Mouse (Mus musculus) cortical plate, adult 2 months (tissue): ENCODE measurements around the gene Zbtb16. TPM values are rescaled to one million over a fixed set of nuclear protein-coding genes. Genes with fewer than 3 reads are reported as not detected.
A peak's percentile ranks its signal among the peaks of the same experiment; 100 is the strongest.

Experiments
- H3K27ac ChIP-seq: fragments of 200-500 bp; 2 replicates; pipeline ENCODE4 v1.5.1; 2012; ENCODE audit warnings: low read length, control low read depth, inconsistent platforms; ENCODE audit not compliant: insufficient read depth
- H3K4me1 ChIP-seq: fragments of 200-500 bp; 2 replicates; pipeline ENCODE4 v1.6.1; 2011; ENCODE audit warnings: low read length; ENCODE audit not compliant: control insufficient read depth, insufficient read depth
- H3K4me3 ChIP-seq: fragments of 200-500 bp; 2 replicates; pipeline ENCODE4 v1.5.1; 2011; ENCODE audit warnings: mild to moderate bottlenecking, low read length, control low read depth; ENCODE audit not compliant: insufficient read depth
- CTCF ChIP-seq: fragments of 200-500 bp; IDR thresholded peaks from 2 replicates; pipeline ENCODE4 v1.5.1; 2011; ENCODE audit warnings: mild to moderate bottlenecking, control low read depth, low read length; ENCODE audit not compliant: insufficient read depth; ENCODE audit errors: extremely low read depth
- POLR2A ChIP-seq: fragments of 200-500 bp; IDR thresholded peaks from 2 replicates; pipeline ENCODE4 v1.6.1; 2011; ENCODE audit warnings: mild to moderate bottlenecking, low read length, control low read depth; ENCODE audit not compliant: insufficient read depth; ENCODE audit errors: extremely low read depth
- polyA plus RNA-seq: library from polyadenylated mRNA; depleted of rRNA; stranded (reverse); fragments of >200 nt; gene quantifications from 2 replicates; pipeline ENCODE4 v1.2.3, GENCODE M21; 2012

Gene Zbtb16
- polyA plus RNA-seq, 1 experiment, result 22.0 TPM

DNA sequence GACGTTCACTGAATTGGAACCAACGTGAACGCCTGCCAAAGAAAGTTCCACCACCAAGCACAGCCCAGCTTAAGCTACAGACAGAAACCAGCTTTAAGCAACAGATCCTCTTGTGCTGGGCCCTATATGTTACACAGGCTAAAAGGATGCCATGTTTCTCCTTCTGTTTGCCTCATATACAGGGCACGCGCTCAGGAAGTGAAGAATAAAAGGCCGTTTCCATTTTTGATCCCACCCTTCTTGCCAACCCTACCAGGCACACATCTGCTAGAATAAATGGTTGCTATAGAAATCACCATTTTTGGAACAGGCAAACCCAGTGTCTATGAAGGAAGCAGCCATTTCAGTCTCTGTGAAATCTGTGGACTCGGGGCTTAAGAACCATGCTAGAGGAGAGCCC is 59.8 kb downstream of the Zbtb16 start:
- Histone ChIP-seq H3K4me3 (no peak overlapping the region), H3K27ac (peak overlapping the region; percentile 87), H3K4me1 (peaks cover 9% of the 10 kb centered on the region)
- TF ChIP-seq CTCF, result no peak

DNA sequence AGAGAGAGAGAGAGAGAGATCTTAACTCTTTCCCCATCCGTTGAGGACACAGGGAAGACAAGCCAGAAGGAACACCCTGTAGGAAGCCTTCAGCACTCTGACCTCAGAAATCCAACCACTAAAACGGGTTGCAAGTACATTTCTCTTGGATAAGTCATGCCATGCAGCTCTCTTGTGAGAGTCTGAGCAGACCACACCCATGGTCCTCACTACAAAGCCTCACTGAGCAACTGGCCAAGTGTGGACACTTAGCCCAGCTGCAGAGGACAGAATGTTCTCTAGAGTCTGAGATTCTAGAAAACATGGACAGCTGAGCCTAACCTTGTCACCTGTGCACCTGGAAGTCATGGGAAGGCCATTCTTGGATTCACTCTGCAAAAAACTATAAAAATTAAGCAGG is 60.5 kb downstream of the Zbtb16 start:
- TF ChIP-seq CTCF (no peak), POLR2A (no peak)
- Histone ChIP-seq H3K4me3 (no peak overlapping the region), H3K27ac (peak overlapping the region; percentile 87), H3K4me1 (peaks cover 9% of the 10 kb centered on the region)

DNA sequence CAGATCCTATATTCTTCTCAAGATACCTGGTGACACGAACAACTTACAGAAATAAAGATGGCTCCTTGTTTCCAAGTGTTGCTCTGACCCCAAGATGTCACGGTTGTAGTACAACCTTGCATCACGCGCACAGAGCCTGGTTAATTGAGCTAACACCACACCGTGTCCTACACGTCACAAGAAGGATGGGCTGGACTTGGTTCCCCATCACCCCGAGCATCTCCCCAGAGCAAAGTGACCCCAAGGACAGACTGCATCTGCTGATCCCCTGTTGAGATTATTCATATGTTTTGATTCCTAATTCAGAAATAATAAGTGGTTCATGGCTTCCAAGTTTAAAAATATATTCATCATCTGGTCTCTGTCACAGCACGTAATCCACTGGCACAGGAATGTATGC is 62.3 kb downstream of the Zbtb16 start:
- Histone ChIP-seq H3K4me3 (no peak overlapping the region), H3K4me1 (peaks cover 12% of the 10 kb centered on the region), H3K27ac (no peak overlapping the region)
- TF ChIP-seq CTCF (no peak), POLR2A (no peak)

DNA sequence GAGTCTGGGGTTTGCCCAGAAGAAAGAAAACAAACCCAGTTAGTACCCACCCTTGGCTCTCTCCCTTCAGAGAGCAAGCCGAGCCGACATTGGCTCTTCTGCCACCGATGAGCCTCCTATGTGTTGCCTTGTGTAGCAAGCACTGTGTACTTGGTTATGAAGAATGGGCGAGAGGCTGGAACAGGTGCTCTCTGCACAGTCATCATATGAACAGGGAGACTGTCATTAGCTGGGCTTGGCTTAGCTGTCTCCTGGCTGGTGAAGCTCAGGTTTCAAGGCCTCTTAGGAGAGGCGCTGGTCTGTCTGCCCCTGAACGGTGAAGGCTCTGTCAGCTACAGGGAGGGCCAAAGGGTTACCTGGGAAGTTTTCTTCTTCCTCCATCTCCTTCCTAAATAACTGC is 62.9 kb downstream of the Zbtb16 start:
- H3K4me3 ChIP-seq, result no peak overlapping the region
- peaks cover 15% of the 10 kb centered on the region for H3K4me1 ChIP-seq
- H3K27ac ChIP-seq, result no peak overlapping the region
- TF ChIP-seq CTCF (no peak), POLR2A (no peak)

DNA sequence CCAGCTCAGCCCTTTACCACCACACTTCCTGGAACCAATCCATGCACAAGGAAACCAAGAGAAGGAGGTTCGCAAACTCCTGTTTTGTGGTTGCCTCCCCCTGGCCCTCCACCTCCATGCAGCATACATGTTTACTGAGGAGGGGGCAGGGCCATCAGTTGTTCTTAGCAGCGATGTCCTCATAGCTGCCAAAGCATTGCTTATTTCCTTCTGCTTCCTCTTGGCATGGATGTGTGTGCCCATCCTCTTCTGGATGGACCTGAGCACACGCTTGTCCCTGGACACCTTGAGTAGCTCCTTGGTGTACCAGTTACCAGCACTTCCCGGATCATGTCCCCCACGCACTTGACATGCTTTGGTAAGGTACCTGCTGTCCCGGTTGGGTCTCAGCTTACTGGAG is 64.5 kb downstream of the Zbtb16 start:
- H3K27ac ChIP-seq, result no peak overlapping the region
- H3K4me1 ChIP-seq, result peaks cover 22% of the 10 kb centered on the region
- TF ChIP-seq CTCF (no peak), POLR2A (no peak)
- H3K4me3 ChIP-seq, result no peak overlapping the region

DNA sequence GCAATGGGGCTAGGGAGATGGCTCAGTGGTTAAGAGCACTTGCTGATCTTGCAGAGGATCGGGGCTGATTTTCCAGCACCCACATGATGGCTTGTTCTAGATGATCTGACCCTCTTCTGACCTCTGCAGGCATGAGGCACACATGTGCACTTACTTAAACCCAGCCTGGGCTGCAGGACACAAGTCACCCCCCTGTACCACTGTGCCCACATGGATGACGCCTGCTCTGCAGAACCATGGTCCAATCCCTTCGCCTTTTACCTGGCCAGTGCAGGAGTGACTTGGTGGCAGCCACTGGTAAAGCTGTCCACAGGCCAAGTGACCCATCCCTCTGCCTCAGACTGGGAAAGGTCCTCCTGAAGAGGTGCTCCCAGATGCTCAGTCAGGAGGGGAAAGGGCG is 67.1 kb downstream of the Zbtb16 start:
- Histone ChIP-seq H3K27ac (no peak overlapping the region), H3K4me1 (peaks cover 24% of the 10 kb centered on the region), H3K4me3 (no peak overlapping the region)
- TF ChIP-seq POLR2A (no peak), CTCF (no peak)

DNA sequence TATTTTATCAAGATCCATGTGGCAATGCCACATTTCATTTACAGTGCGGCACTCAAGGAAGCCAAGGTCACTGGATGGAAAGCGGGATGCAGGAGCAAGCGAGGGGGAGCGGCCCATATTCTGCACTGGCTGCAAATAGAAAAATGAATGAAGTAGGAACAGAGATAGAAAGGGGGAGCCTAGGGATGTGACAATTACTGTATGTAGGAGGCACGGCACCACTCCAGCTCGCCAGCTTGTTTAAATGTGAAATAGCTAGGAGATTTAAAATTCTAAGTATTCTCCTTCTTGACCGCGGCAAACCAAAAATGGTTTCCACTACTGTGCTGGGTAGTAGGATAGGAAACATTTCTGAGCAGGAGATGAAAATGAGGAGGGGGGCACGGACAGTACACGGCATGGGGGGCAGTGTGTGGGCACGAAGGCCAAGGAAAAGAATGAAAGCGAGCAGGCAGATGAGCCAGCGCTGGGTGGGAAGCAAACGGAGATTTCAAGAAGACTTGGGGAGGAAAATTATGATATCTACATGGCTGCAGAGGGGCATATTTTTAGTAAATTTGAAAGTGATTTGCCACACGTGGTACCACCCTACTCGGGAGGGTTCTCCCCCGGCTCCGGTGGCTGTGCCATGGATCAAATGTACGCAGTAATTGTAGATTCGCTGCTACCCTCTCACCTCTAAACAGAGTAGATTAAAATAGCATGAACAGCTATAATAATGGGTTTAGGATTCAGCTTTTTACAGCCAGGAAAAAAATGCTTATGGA is 68.2 kb downstream of the Zbtb16 start:
- Histone ChIP-seq H3K27ac (peak overlapping the region; percentile 82), H3K4me3 (no peak overlapping the region), H3K4me1 (peaks cover 24% of the 10 kb centered on the region)
- TF ChIP-seq CTCF (no peak), POLR2A (no peak)

DNA sequence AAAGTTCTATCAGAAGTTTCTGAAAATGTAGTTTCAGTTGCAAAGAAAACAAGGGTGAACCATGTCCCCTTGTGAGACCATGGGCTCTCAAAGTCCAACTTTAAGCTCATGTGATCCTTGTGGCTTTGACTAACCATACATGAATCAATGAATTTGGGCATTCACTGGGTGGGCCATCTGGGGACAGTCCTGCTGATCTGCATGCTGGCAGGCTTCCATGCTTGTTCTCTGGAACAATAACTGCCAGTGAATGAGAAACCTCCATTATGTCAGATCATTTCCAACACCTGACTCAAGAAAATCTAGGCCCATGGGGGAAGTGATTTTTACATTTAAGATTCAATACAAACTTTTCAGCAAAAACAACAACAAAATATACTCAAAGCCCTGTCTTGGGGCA is 70.1 kb downstream of the Zbtb16 start:
- TF ChIP-seq POLR2A (no peak), CTCF (no peak)
- Histone ChIP-seq H3K27ac (0 out of 2 replicates have a peak overlapping the region, but pooled peaks have one; percentile 22), H3K4me3 (no peak overlapping the region), H3K4me1 (peaks cover 32% of the 10 kb centered on the region)

DNA sequence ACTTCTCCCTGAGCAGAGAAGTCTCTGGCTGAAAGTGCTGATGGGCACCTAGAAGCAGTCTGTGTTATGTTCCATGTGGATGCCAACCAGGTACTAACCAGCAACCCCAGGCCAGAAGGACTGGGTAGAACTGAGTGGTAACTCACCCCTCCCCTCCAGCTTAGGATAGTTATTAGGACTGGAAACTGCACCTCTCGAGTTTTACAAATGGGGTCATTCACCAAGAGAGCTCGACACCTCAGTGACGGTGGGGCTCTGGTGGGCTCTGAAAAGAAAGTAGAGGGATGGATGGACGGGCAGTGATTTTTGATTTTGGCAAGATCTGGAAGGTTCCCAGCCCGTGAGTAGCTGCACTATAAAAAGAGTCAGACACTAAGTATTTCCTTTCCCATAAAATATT is 71.7 kb downstream of the Zbtb16 start:
- TF ChIP-seq CTCF (no peak), POLR2A (no peak)
- Histone ChIP-seq H3K4me3 (no peak overlapping the region), H3K27ac (no peak overlapping the region; the same call in 1 of the 2 replicates), H3K4me1 (peaks cover 37% of the 10 kb centered on the region)
